Mouse (Mus musculus) hindbrain, embryonic 15.5 days (tissue): Measurements from ENCODE around the gene Zfp74. TPM values are rescaled to one million over a fixed set of nuclear protein-coding genes. Genes with fewer than 3 reads are reported as not detected.
"Not testable (repeated sequence)": the region's sequence is repeated elsewhere in the genome, so short reads cannot be mapped to it uniquely, and the experiment has no call there.

Source experiments
- ATAC-seq: fragments of 200-750 bp; cut with Nextera tagmentation; 2 replicates; pipeline ENCODE4 v1.8.0; 2017; ENCODE audit warnings: low read depth, moderate number of reproducible peaks, moderate TSS enrichment; ENCODE audit not compliant: low FRiP score
- H3K27ac ChIP-seq: fragments of 300-500 bp; sonication (generic); replicated peaks from 2 replicates; pipeline ENCODE4 v1.5.1; 2015; ENCODE audit warnings: mild to moderate bottlenecking, inconsistent platforms
- H3K27me3 ChIP-seq: fragments of 300-500 bp; sonication (generic); 2 replicates; pipeline ENCODE4 v1.6.1; 2015; ENCODE audit warnings: control low read depth, inconsistent platforms
- H3K36me3 ChIP-seq: fragments of 300-500 bp; sonication (generic); 2 replicates; pipeline ENCODE4 v1.6.1; 2015; ENCODE audit warnings: control low read depth, inconsistent platforms
- H3K4me1 ChIP-seq: fragments of 300-500 bp; sonication (generic); replicated peaks from 2 replicates; pipeline ENCODE4 v1.6.1; 2015; ENCODE audit warnings: control low read depth, inconsistent platforms
- H3K4me2 ChIP-seq: fragments of 300-500 bp; sonication (generic); 2 replicates; pipeline ENCODE4 v1.6.1; 2015; ENCODE audit warnings: moderate library complexity, mild to moderate bottlenecking, inconsistent platforms
- H3K4me3 ChIP-seq: fragments of 300-500 bp; sonication (generic); 2 replicates; pipeline ENCODE4 v1.5.1; 2015; ENCODE audit warnings: mild to moderate bottlenecking, inconsistent platforms
- H3K9ac ChIP-seq: fragments of 300-500 bp; sonication (generic); 2 replicates; pipeline ENCODE4 v1.6.1; 2015; ENCODE audit warnings: inconsistent platforms
- H3K9me3 ChIP-seq: fragments of 300-500 bp; sonication (generic); 2 replicates; pipeline ENCODE4 v1.6.1; 2016; ENCODE audit warnings: control low read depth, inconsistent platforms
- WGBS: fragments of 180-500 bp; shearing (Covaris S2); methylation state at CpG from one replicate; pipeline ENCODE4 v1.1.7; 2015; 5-methylcytosine and 5-hydroxymethylcytosine counted together
- polyA plus RNA-seq: library from polyadenylated mRNA; unstranded; fragments of >200 nt; fragmentation: Nextera tagmentation; extraction: Ambion mirVana; gene quantifications from 2 replicates; pipeline ENCODE4 v1.2.1, GENCODE M21; 2015

Zfp74 gene
- polyA plus RNA-seq, 1 experiment from 2014 or later = 21.0 TPM

DNA sequence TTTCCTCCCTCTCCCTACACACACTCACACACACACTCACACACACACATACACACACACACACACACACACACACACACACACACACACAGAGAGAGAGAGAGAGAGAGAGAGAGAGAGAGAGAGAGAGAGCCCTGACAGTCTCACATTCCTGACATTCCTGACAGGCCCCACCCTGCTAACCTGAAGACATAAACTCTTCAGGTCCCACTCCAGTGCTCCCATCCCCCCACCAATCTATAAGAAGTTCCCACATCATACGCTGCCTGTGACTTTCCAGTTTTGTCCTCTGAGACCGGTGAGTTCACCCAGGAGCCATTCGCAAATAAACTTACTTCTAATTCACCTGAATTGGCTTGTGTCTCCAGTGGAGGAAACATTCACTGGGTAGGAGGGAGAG lies 28.0 kb upstream of the Zfp74 start:
- H3K9me3 ChIP-seq = no peaks in the 10 kb centered on the region
- no peak overlapping the region for H3K4me3 ChIP-seq
- peaks cover 25% of the 10 kb centered on the region for H3K4me1 ChIP-seq
- no peak overlapping the region for H3K9ac ChIP-seq
- no peak overlapping the region for H3K27ac ChIP-seq
- peaks cover 1% of the 10 kb centered on the region; the same call in 1 of the 2 replicates for H3K36me3 ChIP-seq
- no peak overlapping the region for H3K4me2 ChIP-seq
- no peak for ATAC-seq
- 90% methylated on average over 3 of the region's 3 CpGs for WGBS
- no peaks in the 10 kb centered on the region for H3K27me3 ChIP-seq

DNA sequence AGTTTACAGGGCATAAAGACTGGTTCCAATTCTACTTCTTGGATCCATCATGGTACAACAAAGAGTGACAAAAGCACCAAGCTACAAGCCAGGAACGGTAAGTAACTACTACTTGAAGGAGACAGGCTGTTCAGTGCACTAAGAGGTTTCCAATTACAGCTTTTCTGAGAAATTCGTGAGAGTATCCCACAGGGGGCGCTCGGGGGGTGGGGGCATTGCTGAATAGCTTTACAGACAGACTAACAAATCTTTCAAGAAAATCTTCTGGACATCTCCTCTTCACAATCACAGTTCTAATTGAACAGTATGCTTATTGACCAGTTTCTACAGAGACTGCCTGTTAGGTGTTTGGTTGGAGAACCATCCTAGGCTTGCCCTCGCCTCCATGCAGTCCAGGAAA lies 27.6 kb upstream of the Zfp74 start:
- H3K27me3 ChIP-seq = no peaks in the 10 kb centered on the region
- H3K9ac ChIP-seq = no peak overlapping the region
- no peaks in the 10 kb centered on the region for H3K9me3 ChIP-seq
- H3K36me3 ChIP-seq = no peaks in the 10 kb centered on the region
- H3K4me2 ChIP-seq = no peak overlapping the region
- ATAC-seq = no peak
- no peak overlapping the region for H3K27ac ChIP-seq
- no peak overlapping the region for H3K4me3 ChIP-seq
- WGBS = 64% methylated on average over 5 of the region's 5 CpGs
- peaks cover 25% of the 10 kb centered on the region for H3K4me1 ChIP-seq

DNA sequence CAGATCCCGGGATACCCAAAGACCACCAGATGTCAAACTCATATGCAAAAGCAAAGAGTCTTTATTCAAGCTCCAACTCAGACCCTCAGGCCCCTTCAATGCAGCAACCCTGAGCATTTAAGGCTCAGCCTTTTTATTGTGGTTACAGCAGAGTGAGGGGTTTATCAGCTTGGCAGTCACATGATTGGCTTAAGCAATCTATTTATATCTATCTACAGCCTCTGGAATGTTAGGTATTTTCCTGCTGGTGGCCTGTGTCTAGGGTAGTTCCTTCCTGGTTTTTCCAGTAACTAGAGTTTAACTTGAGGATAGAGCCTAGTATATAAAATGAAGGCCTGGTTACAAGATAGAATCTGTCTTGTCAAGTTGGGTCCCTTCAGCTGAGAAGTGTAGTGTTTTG lies 26.9 kb upstream of the Zfp74 start:
- H3K4me1 ChIP-seq = peaks cover 25% of the 10 kb centered on the region
- no peak overlapping the region for H3K27ac ChIP-seq
- H3K4me3 ChIP-seq = no peak overlapping the region
- no peaks in the 10 kb centered on the region for H3K9me3 ChIP-seq
- ATAC-seq = no peak
- WGBS = 88% methylated on average over 1 of the region's 1 CpGs
- H3K4me2 ChIP-seq = no peak overlapping the region
- H3K27me3 ChIP-seq = no peaks in the 10 kb centered on the region
- no peaks in the 10 kb centered on the region for H3K36me3 ChIP-seq
- H3K9ac ChIP-seq = no peak overlapping the region

DNA sequence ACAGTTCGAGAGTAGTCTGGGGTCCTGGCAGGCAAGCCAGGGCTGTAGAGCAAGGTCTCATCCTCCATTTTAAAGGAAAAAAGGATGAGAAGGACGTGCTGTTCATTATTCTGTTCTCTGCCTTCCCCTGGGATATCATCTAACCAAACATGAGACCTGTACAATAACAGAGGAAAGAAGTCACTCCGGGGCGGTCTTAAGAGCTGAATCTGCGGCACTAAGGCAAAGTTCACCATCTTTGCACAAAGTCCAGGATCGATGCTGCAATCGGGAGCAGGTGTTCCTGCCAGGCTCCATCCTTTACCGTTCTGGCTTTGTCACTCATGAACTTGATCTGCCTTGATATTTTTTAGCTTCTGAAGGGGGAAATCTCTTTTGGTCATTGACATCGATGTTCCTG lies 16.8 kb upstream of the Zfp74 start:
- ATAC-seq = no peak
- H3K4me3 ChIP-seq = no peak overlapping the region
- no peak overlapping the region for H3K4me2 ChIP-seq
- WGBS = 90% methylated on average over 9 of the region's 9 CpGs
- no peaks in the 10 kb centered on the region for H3K36me3 ChIP-seq
- H3K27me3 ChIP-seq = no peaks in the 10 kb centered on the region; the same call in 1 of the 2 replicates
- H3K9ac ChIP-seq = no peak overlapping the region
- H3K9me3 ChIP-seq = no peaks in the 10 kb centered on the region
- H3K27ac ChIP-seq = no peak overlapping the region
- H3K4me1 ChIP-seq = no peaks in the 10 kb centered on the region

DNA sequence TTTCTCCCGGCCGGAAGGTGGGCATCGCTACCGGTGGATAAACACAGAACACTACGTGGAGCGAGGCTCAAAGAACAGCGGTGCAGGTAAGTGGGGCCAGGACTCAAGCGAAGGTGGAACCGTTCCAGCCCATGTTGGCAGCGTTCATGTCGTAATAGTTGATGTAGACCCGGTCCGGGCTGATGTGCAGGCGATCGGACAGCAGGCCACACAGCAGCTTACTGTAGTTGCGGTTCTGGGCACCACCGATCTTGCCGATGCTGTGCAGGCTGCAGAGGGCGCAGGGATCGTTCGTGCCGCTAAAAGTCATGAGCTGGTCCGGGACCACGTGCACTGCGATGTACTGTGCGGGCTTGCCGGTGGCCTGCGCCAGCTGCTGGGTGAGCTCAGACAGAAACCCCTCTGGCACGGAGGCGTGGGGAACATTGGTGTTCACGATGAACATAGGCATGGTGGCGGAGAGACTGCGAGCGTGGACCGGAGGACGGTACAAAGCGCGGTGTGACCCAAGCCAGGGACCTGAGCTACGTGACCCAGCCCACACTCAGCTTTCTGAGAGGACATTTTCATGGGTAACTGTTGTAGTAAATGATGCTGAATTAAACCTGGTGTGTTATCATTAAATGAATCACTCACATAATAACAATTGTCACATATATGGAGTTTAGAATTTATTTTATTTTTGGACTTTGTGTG lies 11.4 kb upstream of the Zfp74 start:
- H3K9me3 ChIP-seq, H3K27ac ChIP-seq, H3K36me3 ChIP-seq, H3K4me1 ChIP-seq, H3K4me3 ChIP-seq, H3K27me3 ChIP-seq, ATAC-seq, H3K9ac ChIP-seq: not testable (repeated sequence)
- 0 out of 2 replicates have a peak overlapping the region, but pooled peaks have one; percentile 13 for H3K4me2 ChIP-seq
- 57% methylated on average over 39 of the region's 39 CpGs for WGBS

DNA sequence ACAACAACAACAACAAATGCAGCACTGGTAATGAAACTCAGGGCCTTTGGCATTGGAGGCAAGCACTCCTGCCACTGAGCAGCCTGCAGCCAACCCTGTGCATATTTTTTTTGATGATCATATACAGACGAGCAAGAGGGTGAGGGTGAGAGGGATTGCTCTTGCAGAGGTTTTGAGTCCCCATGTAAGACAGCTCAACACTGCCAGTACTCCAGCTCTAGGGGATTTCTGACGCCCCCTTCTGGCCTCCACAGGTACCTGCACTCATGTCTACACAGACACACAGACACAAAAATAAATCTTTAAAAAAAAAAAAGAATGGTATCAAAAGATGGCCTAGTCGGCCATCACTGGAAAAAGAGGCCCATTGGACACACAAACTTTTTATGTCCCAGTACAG lies 5.1 kb upstream of the Zfp74 start:
- Histone ChIP-seq H3K36me3 (no peaks in the 10 kb centered on the region), H3K9ac (no peak overlapping the region), H3K4me1 (peaks cover 4% of the 10 kb centered on the region; the same call in 1 of the 2 replicates), H3K27ac (no peak overlapping the region), H3K4me3 (no peak overlapping the region), H3K9me3 (no peaks in the 10 kb centered on the region), H3K27me3 (no peaks in the 10 kb centered on the region), H3K4me2 (no peak overlapping the region)
- no peak for ATAC-seq
- WGBS = 68% methylated on average over 3 of the region's 3 CpGs

DNA sequence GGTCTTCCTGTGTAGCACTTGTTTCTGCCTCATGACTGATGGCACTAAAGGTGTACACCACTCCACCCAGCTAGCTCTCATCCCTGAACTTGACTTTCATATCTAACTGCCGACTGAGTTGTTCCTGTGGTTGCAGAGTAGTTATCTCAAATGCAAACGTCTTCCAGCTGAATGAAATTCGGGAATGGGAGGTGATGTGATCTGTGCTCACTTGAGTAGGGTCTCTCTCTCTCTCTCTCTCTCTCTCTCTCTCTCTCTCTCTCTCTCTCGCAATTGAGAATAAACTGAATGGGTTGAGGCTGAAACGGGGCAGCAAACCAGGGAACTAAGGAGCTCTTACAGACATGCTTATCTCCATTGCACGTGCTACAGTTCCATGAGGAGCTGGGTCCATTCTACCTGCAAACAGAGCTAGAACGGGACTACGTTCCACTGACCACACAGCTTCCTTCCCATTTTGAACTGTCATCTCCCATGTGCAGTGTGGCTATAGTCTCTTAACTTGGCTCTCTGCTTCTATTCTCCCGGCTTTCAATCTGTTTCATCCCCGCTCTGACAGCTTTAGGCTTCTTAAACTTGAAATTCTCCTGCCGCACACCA lies 4.3 kb upstream of the Zfp74 start:
- WGBS = 92% methylated on average over 11 of the region's 11 CpGs

DNA sequence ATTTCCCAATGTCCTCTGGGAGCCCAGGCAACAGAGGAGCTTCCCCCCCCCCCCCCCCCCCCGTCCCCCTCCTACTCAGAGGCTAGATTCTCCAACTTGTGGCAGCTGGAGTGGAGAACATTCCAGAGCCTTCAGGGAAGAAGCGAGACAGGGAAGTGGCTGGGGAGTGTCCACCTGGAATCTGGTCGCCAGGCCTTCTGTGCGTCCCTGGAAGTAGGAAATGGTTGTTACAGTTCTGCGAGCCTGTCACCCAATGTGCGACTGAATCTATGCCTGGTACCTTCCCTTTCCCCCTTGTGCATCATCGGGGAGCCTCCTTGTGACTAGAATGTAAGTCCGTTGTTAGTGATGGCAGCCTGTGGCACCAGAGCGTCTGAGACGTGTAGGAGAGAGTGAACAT lies 2.4 kb upstream of the Zfp74 start:
- no peaks in the 10 kb centered on the region for H3K9me3 ChIP-seq
- peaks cover 13% of the 10 kb centered on the region for H3K4me1 ChIP-seq
- no peaks in the 10 kb centered on the region for H3K27me3 ChIP-seq
- no peaks in the 10 kb centered on the region for H3K36me3 ChIP-seq
- H3K9ac ChIP-seq = no peak overlapping the region
- H3K4me2 ChIP-seq = no peak overlapping the region
- no peak overlapping the region for H3K27ac ChIP-seq
- no peak for ATAC-seq
- WGBS = 70% methylated on average over 9 of the region's 10 CpGs
- no peak overlapping the region for H3K4me3 ChIP-seq

More for the DNA sequence above, 4.3 kb upstream of the Zfp74 start:
- Histone ChIP-seq H3K4me1 (peaks cover 4% of the 10 kb centered on the region; the same call in 1 of the 2 replicates), H3K36me3 (no peaks in the 10 kb centered on the region), H3K27ac (no peak overlapping the region), H3K4me3 (no peak overlapping the region), H3K27me3 (no peaks in the 10 kb centered on the region), H3K4me2 (no peak overlapping the region), H3K9me3 (no peaks in the 10 kb centered on the region), H3K9ac (no peak overlapping the region)
- no peak for ATAC-seq

DNA sequence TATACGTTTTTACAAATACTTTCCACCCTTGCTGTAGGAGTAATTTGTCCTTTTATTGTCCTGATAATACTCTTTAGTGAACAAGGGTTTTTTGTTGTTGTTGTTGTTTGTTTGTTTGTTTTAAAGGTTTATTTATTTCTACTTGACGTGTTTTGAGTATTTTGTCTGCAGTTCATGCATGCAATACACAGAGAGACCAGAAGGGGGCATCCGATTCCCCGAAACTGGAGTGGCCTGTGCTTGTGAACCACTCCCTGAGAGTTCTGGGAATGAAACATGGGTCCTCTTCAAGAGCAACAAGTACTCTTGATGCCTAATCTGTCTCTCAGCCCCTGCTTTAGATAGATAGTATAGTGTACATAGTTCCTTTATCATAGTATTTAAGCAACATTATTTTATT lies 842 bp upstream of the Zfp74 start:
- peak overlapping the region; percentile 96; the same call in 1 of the 2 replicates for H3K27ac ChIP-seq
- peaks cover 13% of the 10 kb centered on the region for H3K4me1 ChIP-seq
- no peak for ATAC-seq
- H3K4me3 ChIP-seq = peak overlapping the region; percentile 87; the same call in 1 of the 2 replicates
- H3K9me3 ChIP-seq = no peaks in the 10 kb centered on the region
- H3K36me3 ChIP-seq = peaks cover 8% of the 10 kb centered on the region; the same call in 1 of the 2 replicates
- peak overlapping the region; percentile 93; the same call in 1 of the 2 replicates for H3K9ac ChIP-seq
- H3K27me3 ChIP-seq = no peaks in the 10 kb centered on the region
- H3K4me2 ChIP-seq = peak overlapping the region; percentile 79
- WGBS = 21% methylated on average over 4 of the region's 4 CpGs

DNA sequence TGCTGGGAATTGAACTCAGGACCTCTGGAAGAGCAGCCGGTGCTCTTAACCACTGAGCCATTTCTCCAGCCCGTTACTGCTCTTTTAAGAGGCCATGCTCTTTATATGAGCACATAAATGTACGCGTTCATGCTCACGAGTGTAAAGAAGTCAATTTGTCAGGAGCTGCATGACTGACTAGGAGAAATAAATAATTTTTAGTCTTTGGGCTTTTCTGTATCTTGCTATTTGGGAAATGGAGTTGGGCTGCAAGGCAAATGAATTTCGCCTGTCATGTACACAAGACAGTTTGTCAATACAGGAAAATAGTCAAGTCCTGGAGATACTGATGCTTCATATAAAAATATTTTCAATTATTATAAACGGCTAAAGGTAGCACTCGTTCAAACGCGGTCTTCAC lies 803 bp downstream of the Zfp74 start:
- no peak for ATAC-seq

DNA sequence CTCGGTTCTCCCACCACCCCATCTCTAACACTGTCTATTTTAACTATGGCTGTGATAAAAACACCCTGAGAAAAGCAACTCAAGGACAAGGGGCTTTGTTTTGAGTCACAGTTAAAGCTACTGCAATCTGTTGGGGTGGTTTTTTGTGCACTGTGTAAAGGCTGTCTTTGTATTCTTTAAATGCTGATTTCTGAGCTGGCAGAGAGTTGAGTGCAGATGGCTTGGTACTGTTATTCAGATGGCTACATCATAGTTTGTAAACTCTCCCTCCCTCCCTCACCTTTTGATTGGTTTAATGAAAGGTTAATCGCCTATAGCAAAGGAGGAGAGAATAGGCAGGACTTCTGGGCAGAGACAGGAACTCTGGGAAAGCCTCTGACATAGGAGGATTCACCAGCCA lies 9.7 kb downstream of the Zfp74 start:
- Histone ChIP-seq H3K27ac (no peak overlapping the region), H3K9ac (no peak overlapping the region), H3K4me1 (no peaks in the 10 kb centered on the region), H3K4me3 (no peak overlapping the region), H3K9me3 (no peaks in the 10 kb centered on the region), H3K36me3 (peaks cover 36% of the 10 kb centered on the region), H3K27me3 (no peaks in the 10 kb centered on the region), H3K4me2 (no peak overlapping the region)
- 70% methylated on average over 2 of the region's 2 CpGs for WGBS
- no peak for ATAC-seq

More for the DNA sequence above, 803 bp downstream of the Zfp74 start:
- 30% methylated on average over 10 of the region's 10 CpGs for WGBS
- Histone ChIP-seq H3K36me3 (peaks cover 15% of the 10 kb centered on the region), H3K27ac (peak overlapping the region; percentile 96), H3K9me3 (no peaks in the 10 kb centered on the region), H3K4me1 (peaks cover 13% of the 10 kb centered on the region), H3K27me3 (no peaks in the 10 kb centered on the region), H3K4me2 (peak overlapping the region; percentile 79), H3K9ac (peak overlapping the region; percentile 93), H3K4me3 (peak overlapping the region; percentile 87)

DNA sequence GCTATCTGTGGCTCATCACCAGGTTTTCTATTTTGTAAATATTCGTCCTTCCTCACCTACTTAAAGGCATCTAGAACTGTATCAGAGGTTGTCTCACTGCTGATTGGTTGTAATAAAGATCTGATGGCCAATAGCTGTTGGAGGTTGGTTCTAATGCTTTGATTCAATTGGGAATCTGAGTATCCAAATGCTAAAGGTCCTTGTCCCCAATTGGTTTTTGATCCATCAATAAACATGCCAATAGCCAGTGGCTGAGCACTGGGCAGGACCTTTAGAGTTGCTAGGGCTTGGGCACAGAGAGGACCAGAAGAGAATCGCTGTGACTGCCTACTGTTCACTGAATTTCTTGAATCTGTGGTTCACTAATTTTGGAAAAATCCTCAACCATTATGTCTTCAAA lies 10.2 kb downstream of the Zfp74 start:
- 69% methylated on average over 2 of the region's 2 CpGs for WGBS
- no peak overlapping the region for H3K4me2 ChIP-seq
- no peak overlapping the region for H3K27ac ChIP-seq
- ATAC-seq = no peak
- peaks cover 34% of the 10 kb centered on the region for H3K36me3 ChIP-seq
- H3K9ac ChIP-seq = no peak overlapping the region
- H3K4me3 ChIP-seq = no peak overlapping the region
- no peaks in the 10 kb centered on the region for H3K4me1 ChIP-seq
- H3K27me3 ChIP-seq = no peaks in the 10 kb centered on the region
- no peaks in the 10 kb centered on the region for H3K9me3 ChIP-seq
